Mouse (Mus musculus) neural tube, embryonic 15.5 days (tissue): ENCODE results near the gene Mblac2. TPM values are rescaled to one million over a fixed set of nuclear protein-coding genes. Genes with fewer than 3 reads are reported as not detected.

ENCODE experiments used
- ATAC-seq: fragments of 200-750 bp; cut with Nextera tagmentation; 2 replicates; pipeline ENCODE4 v1.8.0; 2017; ENCODE audit warnings: mild to moderate bottlenecking, moderate TSS enrichment, moderate library complexity; ENCODE audit not compliant: low FRiP score
- H3K27ac ChIP-seq: fragments of 300-500 bp; sonication (generic); replicated peaks from 2 replicates; pipeline ENCODE4 v1.5.1; 2015; ENCODE audit warnings: mild to moderate bottlenecking, inconsistent platforms
- H3K27me3 ChIP-seq: fragments of 300-500 bp; sonication (generic); replicated peaks from 2 replicates; pipeline ENCODE4 v1.6.1; 2015; ENCODE audit warnings: inconsistent platforms
- H3K36me3 ChIP-seq: fragments of 300-500 bp; sonication (generic); 2 replicates; pipeline ENCODE4 v1.6.1; 2015; ENCODE audit warnings: inconsistent platforms
- H3K4me1 ChIP-seq: fragments of 300-500 bp; sonication (generic); 2 replicates; pipeline ENCODE4 v1.6.1; 2015; ENCODE audit warnings: inconsistent platforms
- H3K4me2 ChIP-seq: fragments of 300-500 bp; sonication (generic); 2 replicates; pipeline ENCODE4 v1.6.1; 2015; ENCODE audit warnings: inconsistent platforms, mild to moderate bottlenecking, moderate library complexity
- H3K4me3 ChIP-seq: fragments of 300-500 bp; sonication (generic); replicated peaks from 2 replicates; pipeline ENCODE4 v1.5.1; 2015; ENCODE audit warnings: mild to moderate bottlenecking, inconsistent platforms
- H3K9ac ChIP-seq: fragments of 300-500 bp; sonication (generic); replicated peaks from 2 replicates; pipeline ENCODE4 v1.6.1; 2015; ENCODE audit warnings: mild to moderate bottlenecking, inconsistent platforms
- H3K9me3 ChIP-seq: fragments of 300-500 bp; sonication (generic); replicated peaks from 2 replicates; pipeline ENCODE4 v1.6.1; 2016; ENCODE audit warnings: inconsistent platforms
- WGBS: fragments of 180-500 bp; shearing (Covaris S2); methylation state at CpG from one replicate; pipeline ENCODE4 v1.1.7; 2015; ENCODE audit warnings: mixed read lengths; 5-methylcytosine and 5-hydroxymethylcytosine counted together
- polyA plus RNA-seq: library from polyadenylated mRNA; unstranded; fragments of >200 nt; fragmentation: Nextera tagmentation; extraction: Ambion mirVana; gene quantifications from 2 replicates; pipeline ENCODE4 v1.2.1, GENCODE M21; 2015

Mblac2 gene
- polyA plus RNA-seq: 64.8 and 65.6 TPM in 2 replicates

GRCm38 (mm10) chr13:81710775-81711545 is at the start of gene Mblac2, which contains the start of gene Polr3g:
Gene Mblac2, plus strand, starts transcription at chr13:81711341.
Gene Polr3g, minus strand, starts transcription at chr13:81711013.
- Histone ChIP-seq H3K36me3 (no peaks in the 10 kb centered on the region), H3K9ac (peak within 1 kb of the TSS; percentile 85), H3K27me3 (no peaks in the 10 kb centered on the region), H3K9me3 (no peaks in the 10 kb centered on the region), H3K27ac (peak within 1 kb of the TSS; percentile 95), H3K4me1 (peaks cover 25% of the 10 kb centered on the region), H3K4me2 (peak within 1 kb of the TSS; percentile 89), H3K4me3 (peak within 1 kb of the TSS; percentile 96)
- ATAC-seq: peak; percentile 96
- under 1% methylated on average over 54 of the region's 61 CpGs for WGBS

- Histone ChIP-seq H3K4me2 (no peak overlapping the region), H3K4me1 (peaks cover 14% of the 10 kb centered on the region), H3K4me3 (no peak overlapping the region), H3K27ac (no peak overlapping the region), H3K27me3 (no peaks in the 10 kb centered on the region), H3K9me3 (no peaks in the 10 kb centered on the region), H3K9ac (no peak overlapping the region), H3K36me3 (peaks cover 33% of the 10 kb centered on the region)
- no peak; the same call in 1 of the 2 replicates for ATAC-seq
- WGBS: 84% methylated on average over 12 of the region's 12 CpGs
Observed at GRCm38 (mm10) chr13:81663566-81664330, 47.4 kb upstream of the Mblac2 start.

GRCm38 (mm10) chr13:81664331-81664698 is 46.8 kb upstream of the Mblac2 start:
- peaks cover 8% of the 10 kb centered on the region for H3K4me1 ChIP-seq
- no peak overlapping the region for H3K27ac ChIP-seq
- no peak overlapping the region for H3K4me3 ChIP-seq
- no peaks in the 10 kb centered on the region for H3K9me3 ChIP-seq
- ATAC-seq: no peak
- H3K36me3 ChIP-seq: peaks cover 39% of the 10 kb centered on the region
- WGBS: 92% methylated on average over 5 of the region's 5 CpGs
- H3K27me3 ChIP-seq: no peaks in the 10 kb centered on the region
- no peak overlapping the region for H3K9ac ChIP-seq
- H3K4me2 ChIP-seq: no peak overlapping the region

GRCm38 (mm10) chr13:81667713-81668112 is 43.4 kb upstream of the Mblac2 start:
- WGBS: 92% methylated on average over 5 of the region's 5 CpGs
- Histone ChIP-seq H3K4me3 (no peak overlapping the region), H3K36me3 (peaks cover 48% of the 10 kb centered on the region)

GRCm38 (mm10) chr13:81675333-81675732 is 35.8 kb upstream of the Mblac2 start:
- H3K4me2 ChIP-seq: no peak overlapping the region
- H3K36me3 ChIP-seq: peaks cover 27% of the 10 kb centered on the region; the same call in 1 of the 2 replicates
- no peaks in the 10 kb centered on the region for H3K9me3 ChIP-seq
- no peak overlapping the region for H3K4me3 ChIP-seq
- no peak for ATAC-seq
- H3K27ac ChIP-seq: no peak overlapping the region
- no peaks in the 10 kb centered on the region for H3K27me3 ChIP-seq
- WGBS: 91% methylated on average over 8 of the region's 8 CpGs
- H3K4me1 ChIP-seq: no peaks in the 10 kb centered on the region
- no peak overlapping the region for H3K9ac ChIP-seq

More at GRCm38 (mm10) chr13:81667713-81668112, 43.4 kb upstream of the Mblac2 start:
- no peaks in the 10 kb centered on the region; the same call in 1 of the 2 replicates for H3K4me1 ChIP-seq
- no peaks in the 10 kb centered on the region for H3K27me3 ChIP-seq
- no peak overlapping the region for H3K4me2 ChIP-seq
- no peak overlapping the region for H3K9ac ChIP-seq
- H3K9me3 ChIP-seq: no peaks in the 10 kb centered on the region
- H3K27ac ChIP-seq: no peak overlapping the region
- ATAC-seq: no peak

- Histone ChIP-seq H3K9ac (no peak overlapping the region), H3K4me2 (no peak overlapping the region)
- ATAC-seq: no peak
Observed at GRCm38 (mm10) chr13:81683107-81683506, 28.0 kb upstream of the Mblac2 start.

GRCm38 (mm10) chr13:81684258-81684657 is 26.9 kb upstream of the Mblac2 start:
- H3K27ac ChIP-seq: no peak overlapping the region
- H3K36me3 ChIP-seq: no peaks in the 10 kb centered on the region
- no peaks in the 10 kb centered on the region for H3K4me1 ChIP-seq
- no peak overlapping the region for H3K4me3 ChIP-seq
- no peak overlapping the region for H3K4me2 ChIP-seq
- no peak overlapping the region for H3K9ac ChIP-seq
- no peaks in the 10 kb centered on the region for H3K27me3 ChIP-seq
- WGBS: 96% methylated on average over 5 of the region's 5 CpGs
- no peaks in the 10 kb centered on the region for H3K9me3 ChIP-seq
- ATAC-seq: no peak

More at GRCm38 (mm10) chr13:81683107-81683506, 28.0 kb upstream of the Mblac2 start:
- Histone ChIP-seq H3K4me1 (no peaks in the 10 kb centered on the region), H3K36me3 (no peaks in the 10 kb centered on the region), H3K27ac (no peak overlapping the region), H3K4me3 (no peak overlapping the region), H3K27me3 (no peaks in the 10 kb centered on the region), H3K9me3 (no peaks in the 10 kb centered on the region)
- WGBS: 96% methylated on average over 3 of the region's 3 CpGs

GRCm38 (mm10) chr13:81684884-81685283 is 26.3 kb upstream of the Mblac2 start:
- Histone ChIP-seq H3K36me3 (peaks cover 5% of the 10 kb centered on the region; the same call in 1 of the 2 replicates), H3K4me1 (no peaks in the 10 kb centered on the region), H3K9ac (no peak overlapping the region), H3K9me3 (no peaks in the 10 kb centered on the region), H3K27ac (no peak overlapping the region), H3K4me3 (no peak overlapping the region), H3K27me3 (no peaks in the 10 kb centered on the region), H3K4me2 (no peak overlapping the region)
- 93% methylated on average over 3 of the region's 3 CpGs for WGBS
- no peak for ATAC-seq

- no peak overlapping the region for H3K27ac ChIP-seq
- H3K27me3 ChIP-seq: no peaks in the 10 kb centered on the region
- 92% methylated on average over 3 of the region's 3 CpGs for WGBS
- peaks cover 5% of the 10 kb centered on the region; the same call in 1 of the 2 replicates for H3K36me3 ChIP-seq
- no peak for ATAC-seq
- no peaks in the 10 kb centered on the region for H3K9me3 ChIP-seq
- H3K4me3 ChIP-seq: no peak overlapping the region
- no peak overlapping the region for H3K4me2 ChIP-seq
- H3K4me1 ChIP-seq: 0 out of 2 replicates have a peak, but pooled peaks cover 2% of the 10 kb centered on the region
- H3K9ac ChIP-seq: no peak overlapping the region
Observed at GRCm38 (mm10) chr13:81689587-81689986, 21.6 kb upstream of the Mblac2 start.

GRCm38 (mm10) chr13:81690477-81690876 is 20.7 kb upstream of the Mblac2 start:
- H3K4me2 ChIP-seq: no peak overlapping the region
- ATAC-seq: no peak
- H3K9me3 ChIP-seq: no peaks in the 10 kb centered on the region
- no peak overlapping the region for H3K27ac ChIP-seq
- no peak overlapping the region for H3K9ac ChIP-seq
- no peaks in the 10 kb centered on the region for H3K27me3 ChIP-seq
- WGBS: 85% methylated on average over 10 of the region's 10 CpGs
- peaks cover 5% of the 10 kb centered on the region; the same call in 1 of the 2 replicates for H3K36me3 ChIP-seq
- H3K4me1 ChIP-seq: 0 out of 2 replicates have a peak, but pooled peaks cover 2% of the 10 kb centered on the region
- no peak overlapping the region for H3K4me3 ChIP-seq

- Histone ChIP-seq H3K9me3 (no peaks in the 10 kb centered on the region), H3K27me3 (no peaks in the 10 kb centered on the region), H3K27ac (no peak overlapping the region), H3K4me1 (0 out of 2 replicates have a peak, but pooled peaks cover 2% of the 10 kb centered on the region), H3K9ac (no peak overlapping the region), H3K4me2 (no peak overlapping the region), H3K36me3 (peaks cover 5% of the 10 kb centered on the region; the same call in 1 of the 2 replicates), H3K4me3 (no peak overlapping the region)
- 47% methylated on average over 9 of the region's 9 CpGs for WGBS
- ATAC-seq: no peak
Observed at GRCm38 (mm10) chr13:81691606-81692005, 19.5 kb upstream of the Mblac2 start.
